Comparison of ENCODE assay signal across 8 mouse cellular contexts in the genomic region with DNA sequence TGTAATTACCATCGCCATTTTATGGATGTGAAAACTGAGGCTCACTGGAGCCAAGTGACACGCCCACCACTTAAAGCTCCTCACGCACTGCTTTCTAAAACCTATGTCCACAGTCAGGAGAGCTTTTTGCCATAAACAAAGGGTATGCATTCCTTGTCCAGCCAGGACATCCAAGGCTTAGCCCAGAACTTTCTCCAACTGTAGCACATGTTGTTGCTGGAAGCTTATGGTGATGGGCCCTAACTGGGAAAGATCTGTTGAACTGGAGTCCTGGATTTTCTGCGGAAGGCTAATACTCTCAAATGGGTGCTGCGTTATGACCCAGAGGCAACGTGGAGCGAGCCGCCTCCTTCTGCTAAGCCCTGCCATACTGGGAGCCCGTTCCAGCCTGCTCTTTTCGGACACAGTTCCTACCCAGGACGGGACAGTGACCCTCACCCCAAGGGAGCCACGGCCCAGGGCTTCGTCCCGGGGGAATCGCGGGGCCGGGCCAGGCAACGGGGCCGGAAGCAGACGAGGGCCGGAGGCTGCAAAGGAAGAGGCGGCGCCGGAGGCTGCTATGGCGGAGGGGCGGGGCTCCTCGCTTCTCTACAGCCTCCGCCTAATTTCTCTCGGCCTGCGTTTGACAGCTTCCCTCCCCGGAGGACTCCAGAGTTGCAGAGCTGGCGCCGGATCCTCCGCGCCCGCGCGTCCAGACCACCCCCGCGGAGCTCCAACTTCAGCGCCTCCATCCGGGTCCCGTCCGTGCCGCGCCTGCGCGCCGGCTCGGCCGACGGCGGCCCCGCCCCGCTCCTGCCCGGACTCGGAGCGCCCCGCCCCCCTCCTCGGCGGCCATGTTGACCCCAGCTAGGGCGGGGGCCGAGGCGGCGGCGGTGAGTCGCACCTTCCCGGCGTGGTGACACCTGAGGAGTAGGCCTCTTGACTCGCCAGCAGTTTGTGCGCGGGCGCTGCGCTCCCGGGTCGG. TPM values are rescaled to one million over a fixed set of nuclear protein-coding genes. Genes with fewer than 3 reads are reported as not detected.
DNase-seq lines count a peak whose midpoint lies in the region; ATAC-seq lines count a peak whose summit lies in the region.

Pigv (minus strand) TSS at position 767 of the 964 bp plus-strand sequence.

- peak within 1 kb of the TSS; percentile 62 for H3K4me3 ChIP-seq in intestine, embryonic 15.5 days (replicated peaks)
- peak within 1 kb of the TSS; percentile 64 for H3K4me3 ChIP-seq in midbrain, embryonic 10.5 days

- no peaks in the 10 kb centered on the region for H3K9me3 ChIP-seq in intestine, embryonic 15.5 days
- no peaks in the 10 kb centered on the region for H3K9me3 ChIP-seq in midbrain, embryonic 10.5 days (replicated peaks)

- under 1% methylated on average over 75 of the region's 76 CpGs for WGBS in intestine, embryonic 15.5 days
- WGBS in midbrain, embryonic 10.5 days, result under 1% methylated on average over 72 of the region's 76 CpGs

- peaks cover 46% of the 10 kb centered on the region for H3K4me1 ChIP-seq in intestine, embryonic 15.5 days (replicated peaks)
- H3K4me1 ChIP-seq in midbrain, embryonic 10.5 days, result peaks cover 68% of the 10 kb centered on the region

- H3K27ac ChIP-seq in intestine, embryonic 15.5 days, result peak within 1 kb of the TSS; percentile 98
- peak within 1 kb of the TSS; percentile 92 for H3K27ac ChIP-seq in midbrain, embryonic 10.5 days (replicated peaks)

- peak; percentile 97 for DNase-seq in adrenal gland, postnatal 10 days
- peak; percentile 85 for DNase-seq in embryo, embryonic 11.5 days (ENCODE audit: low read depth, low spot score)
- DNase-seq in gastrocnemius, postnatal 4 days (ENCODE audit: low spot score in 2 of 2), result peak; percentile 97
- peak; percentile 93 to 97 for DNase-seq in left cerebral cortex, postnatal 36 days (ENCODE audit: low spot score in 2 of 2)
- DNase-seq in midbrain, embryonic 10.5 days (ENCODE audit: low spot score), result peak; percentile 94
- DNase-seq in right cerebral cortex, postnatal 4 days, result peak; percentile 97
- peak; percentile 92 for DNase-seq in yolk sac, embryonic 10.5 days (ENCODE audit: low spot score)

- peak; percentile 94 for ATAC-seq in intestine, embryonic 15.5 days

- H3K9ac ChIP-seq in intestine, embryonic 15.5 days, result peak within 1 kb of the TSS; percentile 80

- H3K4me2 ChIP-seq in intestine, embryonic 15.5 days (replicated peaks), result peak within 1 kb of the TSS; percentile 72

- H3K27me3 ChIP-seq in intestine, embryonic 15.5 days (replicated peaks), result no peaks in the 10 kb centered on the region
- no peaks in the 10 kb centered on the region for H3K27me3 ChIP-seq in midbrain, embryonic 10.5 days (ENCODE audit: low read depth, poor library complexity, severe bottlenecking)

- intact Hi-C loops in left cerebral cortex, postnatal 36 days (cut with DNase I), result loop anchor here (1.0 to 5.0 kb wide), 4 partner anchors 35 to 157 kb away; no protein-coding TSS in a partner anchor

- H3K36me3 ChIP-seq in intestine, embryonic 15.5 days, result 0 out of 2 replicates have a peak, but pooled peaks cover 6% of the 10 kb centered on the region
- H3K36me3 ChIP-seq in midbrain, embryonic 10.5 days, result peaks cover 9% of the 10 kb centered on the region

RNA-seq across cellular contexts. Expression of gene Pigv, which starts in this region (rescaled TPM):
- total RNA-seq in adrenal gland, postnatal 10 days (2021), result 10 to 100 TPM; 11.9 to 18.6 TPM
- 10 to 100 TPM; 11.3 to 11.7 TPM for total RNA-seq in gastrocnemius, postnatal 4 days (2021)
- polyA plus RNA-seq in intestine, embryonic 15.5 days (2015; fragmentation: Nextera tagmentation; extraction: Ambion mirVana), result 16.9 and 17.7 TPM in 2 replicates
- total RNA-seq in left cerebral cortex, postnatal 36 days (2021), result 1 to 10 TPM; 8.3 to 9.6 TPM
- 18.7 and 19.5 TPM in 2 replicates for polyA plus RNA-seq in midbrain, embryonic 10.5 days (2016; fragmentation: Nextera tagmentation; extraction: Ambion mirVana)

Comparison
In these comparisons a context has a peak if more than half of its experiments do, and no peak if none do; other contexts are left out.
1. Peak in every context shown above with its lines: DNase-seq, ATAC-seq, H3K4me3 ChIP-seq and H3K27ac ChIP-seq.